Mouse (Mus musculus): ENCODE data around the gene 0610009B22Rik.
"Not testable (repeated sequence)": the region's sequence is repeated elsewhere in the genome, so short reads cannot be mapped to it uniquely, and the experiment has no call there.

0610009B22Rik gene

GRCm38 (mm10) chr11:51688330-51689328 lies at the start of gene 0610009B22Rik:
Gene 0610009B22Rik, minus strand, starts transcription at chr11:51688874.
- DNase-seq (ENCODE audit: extremely low spot score, low spot score): peak; percentile 100

DNA sequence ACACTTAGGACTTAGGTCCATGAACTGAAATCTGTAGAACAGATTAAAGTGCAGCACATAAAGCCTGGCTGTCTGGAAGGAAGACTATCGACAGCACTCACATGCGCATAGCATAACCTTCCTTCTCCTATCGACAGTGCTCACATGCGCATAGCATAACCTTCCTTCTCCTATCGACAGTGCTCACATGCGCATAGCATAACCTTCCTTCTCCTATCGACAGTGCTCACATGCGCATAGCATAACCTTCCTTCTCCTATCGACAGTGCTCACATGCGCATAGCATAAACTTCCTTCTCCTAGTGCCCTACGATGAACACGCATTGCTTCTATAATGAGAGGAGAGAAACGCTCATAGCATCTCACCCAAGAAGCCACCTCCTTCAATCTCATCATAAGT lies 45.5 kb upstream of the 0610009B22Rik start:
- not testable (repeated sequence) for DNase-seq (ENCODE audit: extremely low spot score, low spot score)

DNA sequence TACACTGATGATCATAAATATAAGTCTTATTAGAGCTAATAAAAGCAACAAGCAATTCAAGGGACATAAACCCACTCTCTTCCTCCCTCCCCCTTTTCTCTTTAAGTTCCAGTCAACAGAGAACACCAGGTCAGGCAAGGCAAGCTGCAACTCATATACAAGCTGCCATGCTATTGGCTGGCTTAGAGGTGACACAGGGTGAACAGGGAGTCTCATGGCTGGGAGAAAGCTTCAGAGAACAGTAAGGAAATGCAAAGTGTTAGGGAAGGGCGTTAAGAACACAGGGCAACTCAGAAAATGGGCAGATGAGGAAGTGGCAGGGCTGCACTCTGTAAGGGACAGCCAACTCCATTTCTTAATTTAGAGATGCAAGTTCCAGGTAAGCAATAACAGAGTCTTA lies 44.2 kb upstream of the 0610009B22Rik start:
- DNase-seq (ENCODE audit: extremely low spot score, low spot score): no peak

DNA sequence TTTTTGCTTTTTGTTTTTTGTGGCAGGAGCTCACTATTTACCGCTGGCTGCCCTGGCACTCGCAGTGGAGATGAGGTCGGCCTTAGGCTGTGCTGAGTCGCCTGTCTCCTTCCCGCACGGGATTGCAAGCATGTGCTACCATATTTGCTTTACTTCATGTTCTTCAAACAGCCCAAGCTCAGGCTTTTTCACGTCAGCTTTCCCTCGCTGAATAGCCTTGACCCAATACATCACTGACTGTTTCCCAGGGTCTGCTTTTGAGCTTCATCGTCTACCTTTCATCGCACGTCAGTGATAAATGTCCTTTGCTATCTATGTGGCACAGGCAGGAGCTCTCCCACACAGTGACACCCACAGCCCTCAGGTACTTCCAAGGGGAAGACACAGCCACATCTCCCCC lies 32.4 kb upstream of the 0610009B22Rik start:
- no peak for DNase-seq (ENCODE audit: extremely low spot score, low spot score)

DNA sequence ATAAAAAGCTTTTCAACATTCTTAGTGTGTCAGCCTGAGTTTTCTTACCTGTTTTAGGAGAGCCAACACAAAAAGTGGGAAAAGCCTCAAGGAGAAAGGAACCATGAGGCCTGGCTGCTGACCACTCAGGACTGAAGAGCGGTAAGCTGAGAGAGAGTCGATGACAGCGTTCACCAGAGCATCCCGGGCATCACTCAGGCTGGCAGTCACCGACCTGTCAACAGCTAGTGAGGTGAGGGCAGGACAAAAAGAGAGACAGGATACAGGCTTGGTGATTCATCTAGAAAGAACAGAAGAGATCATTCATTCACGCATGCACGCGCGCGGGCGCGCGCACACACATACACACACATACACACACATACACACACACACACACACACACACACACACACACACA lies 18.4 kb upstream of the 0610009B22Rik start:
- DNase-seq (ENCODE audit: extremely low spot score, low spot score): no peak

GRCm38 (mm10) chr11:51706451-51706850 lies 17.8 kb upstream of the 0610009B22Rik start:
- no peak for DNase-seq (ENCODE audit: extremely low spot score, low spot score)

GRCm38 (mm10) chr11:51703379-51703998 lies 14.8 kb upstream of the 0610009B22Rik start:
- no peak for DNase-seq (ENCODE audit: extremely low spot score, low spot score)

DNA sequence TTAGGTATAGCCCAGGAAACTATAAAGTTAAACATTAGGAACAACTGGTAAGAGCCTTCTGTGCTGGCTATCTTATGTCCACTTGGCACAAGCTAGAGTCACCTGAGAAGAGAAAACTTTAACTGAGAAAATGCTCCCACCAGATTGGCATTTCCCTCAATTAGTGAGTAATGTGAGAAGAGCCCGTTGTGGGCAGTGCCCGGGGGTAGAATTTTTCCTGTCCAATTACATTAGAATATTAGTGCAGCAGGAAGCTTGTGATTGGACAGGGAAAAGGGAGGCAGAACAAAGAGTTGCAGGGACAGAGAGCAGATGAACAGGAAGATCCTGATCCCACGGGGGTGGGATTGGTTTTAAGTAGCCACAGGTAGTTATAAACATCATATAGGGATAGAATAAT lies 14.2 kb upstream of the 0610009B22Rik start:
- DNase-seq (ENCODE audit: extremely low spot score, low spot score): no peak

- no peak for DNase-seq (ENCODE audit: extremely low spot score, low spot score)
Measured at GRCm38 (mm10) chr11:51694984-51695383, 6.3 kb upstream of the 0610009B22Rik start.

- DNase-seq (ENCODE audit: extremely low spot score, low spot score): not testable (repeated sequence)
Measured at GRCm38 (mm10) chr11:51690597-51690996, 1.9 kb upstream of the 0610009B22Rik start.

- peak; percentile 25 for DNase-seq (ENCODE audit: extremely low spot score, low spot score)
Measured at GRCm38 (mm10) chr11:51689343-51689742, 669 bp upstream of the 0610009B22Rik start.

GRCm38 (mm10) chr11:51681976-51682374 lies 6.7 kb downstream of the 0610009B22Rik start:
- DNase-seq (ENCODE audit: extremely low spot score, low spot score): no peak

DNA sequence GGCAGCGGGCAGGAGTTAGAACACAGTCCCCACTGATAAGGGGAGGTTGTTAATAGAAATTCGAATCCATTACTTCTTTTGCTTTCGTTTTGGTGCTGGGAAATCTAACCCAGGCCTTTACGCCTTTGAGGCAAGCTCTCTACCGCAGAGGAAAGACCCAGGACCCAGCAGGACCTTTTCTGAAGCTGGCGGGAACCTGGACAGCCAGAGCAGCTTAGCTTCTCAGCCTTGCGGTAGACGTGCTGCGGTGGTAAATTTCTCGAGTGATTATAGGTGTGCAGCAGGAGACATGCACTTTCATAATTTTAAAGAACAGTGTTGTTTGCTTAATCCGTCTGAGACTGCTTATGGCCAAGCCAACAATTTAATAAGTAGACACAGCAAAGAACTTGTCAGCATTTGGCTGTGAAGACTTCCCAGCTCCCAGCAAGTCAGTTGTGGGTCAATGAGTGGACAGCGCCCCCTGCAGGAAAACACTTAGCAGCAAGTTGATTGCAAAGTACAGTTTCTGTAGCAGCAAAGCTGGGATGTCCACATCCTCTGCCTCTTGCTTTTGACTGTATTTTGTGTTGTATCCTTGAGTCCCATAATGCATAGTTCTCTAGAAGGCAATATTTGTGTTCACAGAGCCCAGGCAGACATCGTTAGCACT lies 7.2 kb downstream of the 0610009B22Rik start:
- DNase-seq (ENCODE audit: extremely low spot score, low spot score): peak; percentile 87

DNA sequence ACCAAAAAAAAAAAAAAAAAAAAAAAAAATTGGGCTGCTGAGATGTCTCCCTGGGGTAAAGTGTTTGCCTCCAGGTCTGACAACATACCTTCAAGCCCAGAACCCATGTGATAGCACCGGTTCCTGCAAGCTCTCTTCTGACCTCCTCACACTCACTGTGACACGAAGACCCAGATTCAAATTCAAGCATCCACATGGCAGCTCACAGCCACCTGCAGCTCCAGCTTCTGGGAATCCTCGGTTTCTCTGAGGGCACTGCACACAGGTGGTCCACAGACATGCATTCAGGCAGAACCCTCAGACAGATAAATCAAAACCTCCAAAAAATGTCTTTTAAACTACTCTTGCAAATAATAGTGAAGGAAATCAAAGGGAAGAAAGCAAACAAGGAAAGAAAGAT lies 9.2 kb downstream of the 0610009B22Rik start:
- DNase-seq (ENCODE audit: extremely low spot score, low spot score): no peak

DNA sequence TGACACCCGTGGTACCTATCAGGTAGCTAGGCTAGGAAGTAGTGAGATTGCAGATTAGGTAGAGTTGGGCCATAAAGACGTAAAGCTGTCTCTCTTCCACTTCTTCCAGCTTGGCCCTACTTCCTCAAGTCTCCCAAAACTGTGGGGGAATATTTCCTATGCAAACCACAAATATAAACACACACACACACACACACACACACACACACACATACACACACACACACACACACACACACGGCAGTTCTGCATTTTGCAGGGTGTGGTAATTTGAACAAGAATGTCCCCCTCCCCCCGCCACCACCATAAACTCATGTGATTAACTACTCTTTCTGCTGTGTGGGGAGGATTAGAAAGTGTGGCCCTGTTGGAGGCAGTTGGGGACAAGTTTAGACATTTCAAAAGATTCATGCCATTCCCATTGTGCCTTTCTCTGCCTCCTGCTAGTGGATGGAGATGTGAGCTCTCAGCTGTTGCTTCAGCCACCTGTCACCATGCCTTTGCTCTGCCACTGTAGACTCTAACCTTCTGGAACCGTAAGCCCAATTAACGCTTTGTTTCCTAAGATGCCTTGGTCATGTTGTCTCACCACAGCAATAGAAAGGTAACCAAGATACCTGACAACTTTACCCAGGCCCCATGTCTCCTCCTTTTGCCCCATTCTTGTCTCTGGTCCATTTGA lies 10.8 kb downstream of the 0610009B22Rik start:
- DNase-seq (ENCODE audit: extremely low spot score, low spot score): no peak

- DNase-seq (ENCODE audit: extremely low spot score, low spot score): no peak
Measured at GRCm38 (mm10) chr11:51675386-51675785, 13.3 kb downstream of the 0610009B22Rik start.

- no peak for DNase-seq (ENCODE audit: extremely low spot score, low spot score)
Measured at GRCm38 (mm10) chr11:51673291-51673690, 15.4 kb downstream of the 0610009B22Rik start.

DNA sequence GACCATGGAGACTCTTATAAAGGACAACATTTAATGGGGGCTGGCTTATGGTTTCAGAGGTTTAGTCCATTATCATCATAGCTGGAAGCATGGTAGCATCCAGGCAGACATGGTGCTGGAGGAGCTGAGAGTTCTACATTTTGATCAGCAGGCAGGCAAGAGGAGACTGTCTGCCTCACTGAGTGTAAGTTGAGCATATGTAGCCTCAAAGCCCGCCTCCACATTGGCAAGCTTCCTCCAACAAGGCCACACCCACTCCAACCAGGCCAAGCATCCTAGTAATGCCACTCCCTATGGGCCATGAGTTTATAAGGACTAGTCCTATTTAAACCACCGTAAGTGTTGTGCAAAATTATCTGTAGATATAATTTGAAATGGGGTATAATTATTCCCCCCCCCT lies 17.3 kb downstream of the 0610009B22Rik start:
- DNase-seq (ENCODE audit: extremely low spot score, low spot score): no peak

DNA sequence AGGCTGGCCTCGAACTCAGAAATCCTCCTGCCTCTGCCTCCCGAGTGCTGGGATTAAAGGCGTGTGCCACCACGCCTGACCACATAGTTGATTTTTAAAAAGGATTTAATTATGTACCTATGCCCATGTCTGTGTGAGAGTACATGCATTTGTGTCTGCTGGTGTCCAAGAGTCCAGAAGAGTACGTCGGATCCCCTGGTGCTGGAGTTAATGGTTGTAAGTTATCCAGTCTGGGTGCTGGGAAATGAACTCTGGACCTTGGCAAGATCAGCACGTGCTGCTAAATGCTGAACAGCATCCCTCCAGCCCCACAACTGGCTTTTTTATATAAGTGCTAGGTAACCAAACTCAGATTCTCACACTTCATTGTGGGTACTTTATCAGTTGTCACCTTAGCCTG lies 17.8 kb downstream of the 0610009B22Rik start:
- DNase-seq (ENCODE audit: extremely low spot score, low spot score): no peak

DNA sequence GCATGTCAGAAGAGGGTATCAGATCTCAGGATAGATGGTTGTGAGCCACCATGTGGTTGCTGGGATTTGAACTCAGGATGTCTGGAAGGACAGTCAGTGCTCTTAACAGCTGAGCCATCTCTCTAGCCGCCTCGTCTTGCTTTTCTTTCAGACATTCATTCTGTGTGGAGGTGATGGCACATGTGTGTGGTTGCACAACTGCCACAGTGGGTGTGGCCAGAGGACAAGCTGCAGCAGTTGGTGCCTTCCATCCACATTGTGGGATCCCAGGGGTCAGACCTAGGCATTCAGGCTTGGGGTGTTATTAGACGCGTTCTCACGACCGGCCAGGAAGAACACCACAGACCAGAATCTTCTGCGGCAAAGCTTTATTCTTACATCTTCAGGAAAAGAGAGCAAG lies 23.9 kb downstream of the 0610009B22Rik start:
- DNase-seq (ENCODE audit: extremely low spot score, low spot score): not testable (repeated sequence)

DNA sequence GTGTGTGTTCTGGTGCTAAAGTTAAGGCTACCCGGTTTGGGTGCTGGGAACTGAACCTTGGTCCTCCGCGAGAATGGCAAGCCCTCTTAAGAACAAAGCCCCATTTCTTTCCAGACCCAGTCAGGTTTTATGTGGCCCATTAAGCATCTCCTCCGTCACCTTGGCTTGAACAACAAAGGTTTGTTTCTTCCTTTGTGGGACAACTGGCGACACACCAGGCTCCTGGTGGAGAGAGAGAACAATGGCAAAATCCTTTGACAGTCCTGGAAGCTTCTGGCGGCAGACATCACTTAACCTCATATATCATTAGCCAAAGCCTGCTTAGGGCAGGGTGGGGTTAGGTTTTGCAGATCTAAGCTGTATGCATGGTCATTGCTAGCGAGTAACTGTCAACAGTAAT lies 26.0 kb downstream of the 0610009B22Rik start:
- DNase-seq (ENCODE audit: extremely low spot score, low spot score): no peak
